Mouse (Mus musculus): ENCODE results near the gene Vmn1r131.
"Not testable (repeated sequence)": the region's sequence is repeated elsewhere in the genome, so short reads cannot be mapped to it uniquely, and the experiment has no call there.

Vmn1r131 gene

DNA sequence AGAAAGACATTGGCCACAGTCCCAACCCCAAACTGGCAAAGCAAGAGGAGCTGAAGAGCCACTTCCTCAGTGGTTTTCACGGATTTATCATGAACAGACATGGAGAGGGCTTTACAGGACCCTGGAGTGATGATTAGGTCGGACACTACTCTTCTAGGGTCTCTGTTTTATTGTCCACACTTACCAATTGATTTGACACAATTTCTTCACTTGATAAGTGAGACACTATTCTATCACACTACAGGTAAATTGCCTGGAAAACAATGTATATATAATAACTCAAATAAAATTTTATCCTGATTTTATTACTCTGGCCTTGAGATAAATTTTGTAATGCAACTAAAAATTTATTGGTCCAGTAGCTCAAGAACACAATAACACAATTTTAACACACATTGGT lies at the start of gene Vmn1r131:
Vmn1r131 (minus strand) TSS at position 101 of the 400 bp plus-strand sequence.
- DNase-seq (ENCODE audit: low spot score in 2 of 2), result not testable (repeated sequence)

DNA sequence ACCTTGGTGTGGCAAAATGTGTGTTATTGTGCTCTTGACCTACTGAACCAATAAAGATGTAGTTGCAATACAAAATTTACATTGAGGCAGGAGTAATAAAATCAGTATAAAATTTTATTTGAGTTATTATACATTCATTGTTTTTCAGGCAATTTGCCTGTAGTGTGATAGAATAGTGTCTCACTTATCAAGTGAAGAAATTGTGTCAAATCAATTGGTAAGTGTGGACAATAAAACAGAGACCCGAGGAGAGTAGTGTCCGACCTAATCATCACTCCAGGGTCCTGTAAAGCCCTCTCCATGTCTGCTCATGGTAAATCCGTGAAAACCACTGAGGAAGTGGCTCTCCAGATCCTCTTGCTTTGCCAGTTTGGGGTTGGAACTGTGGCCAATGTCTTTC lies 34.4 kb downstream of the Vmn1r131 start, which contains the start of gene Vmn1r130:
Vmn1r130 (plus strand) TSS at position 301 of the 400 bp plus-strand sequence.
- not testable (repeated sequence) for DNase-seq (ENCODE audit: low spot score in 2 of 2)

All from frontal cortex, postnatal 36 days (tissue).